Mouse (Mus musculus): ENCODE data around the gene Tusc2. TPM values are rescaled to one million over a fixed set of nuclear protein-coding genes. Genes with fewer than 3 reads are reported as not detected.
A peak's percentile ranks its signal among the peaks of the same experiment; 100 is the strongest.

Gene Tusc2
- polyA plus RNA-seq, 1 experiment from 2014 or later = 54.1 TPM

DNA sequence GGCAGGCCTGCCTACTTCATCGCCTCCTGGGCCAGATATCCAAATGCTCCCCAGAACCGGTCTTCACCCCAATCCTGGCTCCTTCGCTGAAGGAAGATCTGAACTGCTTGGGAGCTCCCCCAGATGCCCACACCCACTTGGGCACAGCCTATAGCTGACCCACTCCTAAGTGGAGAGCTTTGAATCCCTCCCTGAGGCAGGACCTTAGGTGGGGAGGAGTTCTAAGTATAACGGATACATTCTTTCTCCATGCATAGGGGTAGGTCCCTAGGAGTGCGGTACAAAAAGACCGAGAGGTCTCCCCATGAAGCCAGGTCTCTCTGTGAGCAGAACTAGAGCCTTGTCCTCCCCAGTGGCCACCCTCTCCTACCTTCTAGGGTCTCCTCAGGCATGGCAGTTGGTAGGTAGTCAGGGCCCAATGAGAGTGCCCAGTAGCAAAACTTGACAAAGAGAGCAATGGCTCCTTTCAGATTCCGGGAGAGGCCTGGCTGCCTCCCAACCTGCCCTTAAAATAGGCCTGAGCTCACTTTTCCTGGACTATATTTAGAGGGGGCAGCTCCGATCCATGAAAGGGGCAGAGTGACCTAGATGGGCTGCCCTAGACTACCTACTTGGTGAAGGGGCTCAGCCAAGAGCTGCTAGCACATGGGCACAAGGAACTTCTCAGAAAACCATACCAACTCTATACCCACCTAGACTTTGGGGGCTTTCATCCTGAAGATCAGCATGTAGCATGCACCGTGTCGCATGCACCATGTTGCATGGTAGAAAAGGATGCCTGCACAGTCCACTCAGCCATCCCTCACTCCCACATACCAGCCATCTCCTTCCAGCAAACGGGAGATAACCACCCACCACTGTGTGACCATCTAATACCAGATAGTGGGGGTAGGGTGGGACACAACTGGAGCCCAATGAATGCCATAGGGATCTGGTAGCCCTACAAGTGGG lies 33.8 kb downstream of the Tusc2 start:
- Histone ChIP-seq H3K4me2 (replicated peaks) (no peak overlapping the region), H3K4me1 (no peaks in the 10 kb centered on the region), H3K4me3 (no peak overlapping the region), H3K27ac (no peak overlapping the region), H3K9me3 (no peaks in the 10 kb centered on the region), H3K27me3 (0 out of 2 replicates have a peak, but pooled peaks cover 3% of the 10 kb centered on the region), H3K9ac (no peak overlapping the region), H3K36me3 (peaks cover 30% of the 10 kb centered on the region)
- ATAC-seq (ENCODE audit: insufficient number of reproducible peaks, insufficient read depth, low FRiP score, low TSS enrichment) = no peak
- 90% methylated on average over 11 of the region's 11 CpGs for WGBS

DNA sequence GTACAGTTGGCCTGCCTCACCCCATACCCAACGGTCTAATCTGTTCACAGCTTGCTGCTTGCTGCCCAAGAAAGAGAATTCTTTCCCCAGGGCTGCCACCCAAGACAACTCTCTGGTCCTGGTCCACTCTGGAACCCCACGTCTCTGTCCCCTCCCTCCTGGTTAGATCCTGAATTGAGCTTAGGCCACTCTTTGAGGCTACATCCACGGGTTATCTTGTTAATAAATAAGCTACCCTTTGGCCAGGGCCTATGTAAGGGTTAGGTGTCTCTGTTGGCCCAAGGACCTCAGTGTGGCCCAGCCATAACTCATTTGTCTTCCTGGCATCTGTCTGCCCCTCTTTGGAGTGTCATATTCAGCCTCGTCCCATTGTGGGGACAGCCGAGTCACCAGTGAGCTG lies 35.3 kb downstream of the Tusc2 start:
- Histone ChIP-seq H3K9ac (no peak overlapping the region), H3K4me2 (replicated peaks) (no peak overlapping the region), H3K9me3 (no peaks in the 10 kb centered on the region), H3K4me1 (peaks cover 8% of the 10 kb centered on the region), H3K4me3 (no peak overlapping the region), H3K27me3 (0 out of 2 replicates have a peak, but pooled peaks cover 3% of the 10 kb centered on the region), H3K36me3 (peaks cover 15% of the 10 kb centered on the region), H3K27ac (no peak overlapping the region)
- 80% methylated on average over 5 of the region's 5 CpGs for WGBS
- ATAC-seq (ENCODE audit: insufficient number of reproducible peaks, insufficient read depth, low FRiP score, low TSS enrichment) = no peak

DNA sequence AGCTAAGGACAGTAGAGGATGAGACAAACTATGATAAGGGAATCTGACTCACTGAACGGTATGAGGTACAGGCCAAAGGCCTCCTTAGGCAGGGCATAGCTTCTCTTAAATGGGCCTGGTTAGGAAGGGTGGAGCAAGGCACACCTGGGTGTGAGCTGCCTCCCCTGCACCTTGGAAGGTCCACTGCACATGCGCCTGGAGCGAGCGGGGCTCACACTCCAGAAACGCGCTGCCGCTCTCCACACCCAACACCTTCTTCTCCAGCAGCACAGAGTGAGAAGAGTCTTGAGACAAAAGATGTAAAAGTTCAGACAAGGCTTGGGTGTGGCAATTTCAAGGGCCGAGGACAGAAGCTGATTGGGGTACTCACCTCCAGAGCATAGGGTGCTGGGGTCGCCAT lies 36.4 kb downstream of the Tusc2 start:
- ATAC-seq (ENCODE audit: insufficient number of reproducible peaks, insufficient read depth, low FRiP score, low TSS enrichment) = no peak
- no peak overlapping the region for H3K27ac ChIP-seq
- H3K9ac ChIP-seq = no peak overlapping the region
- 0 out of 2 replicates have a peak, but pooled peaks cover 3% of the 10 kb centered on the region for H3K27me3 ChIP-seq
- H3K36me3 ChIP-seq = peaks cover 4% of the 10 kb centered on the region; the same call in 1 of the 2 replicates
- peaks cover 15% of the 10 kb centered on the region for H3K4me1 ChIP-seq
- no peak overlapping the region for H3K4me3 ChIP-seq
- 86% methylated on average over 9 of the region's 9 CpGs for WGBS
- H3K9me3 ChIP-seq = no peaks in the 10 kb centered on the region
- no peak overlapping the region for H3K4me2 ChIP-seq (replicated peaks)

DNA sequence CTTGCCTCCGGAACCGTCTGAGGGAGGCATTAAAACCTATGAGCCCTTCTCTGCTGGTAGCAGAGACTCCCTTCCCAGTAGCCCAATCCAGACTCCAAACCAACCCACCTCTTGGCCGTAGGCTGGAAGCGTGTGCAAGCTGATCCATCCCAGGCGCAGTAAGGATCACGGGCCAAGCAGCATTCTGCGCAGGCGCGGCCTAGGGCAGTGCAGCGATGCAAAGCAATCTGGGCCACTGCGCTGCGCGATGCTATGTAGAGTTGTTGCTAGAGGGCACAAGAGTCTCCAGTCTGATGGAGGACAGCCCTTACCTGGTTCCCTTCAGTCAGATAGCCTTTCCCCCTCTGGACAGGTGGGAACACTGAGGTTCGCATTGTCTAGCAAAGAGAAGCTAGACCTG lies 36.8 kb downstream of the Tusc2 start:
- no peaks in the 10 kb centered on the region for H3K9me3 ChIP-seq
- no peak overlapping the region for H3K9ac ChIP-seq
- 67% methylated on average over 14 of the region's 14 CpGs for WGBS
- H3K4me2 ChIP-seq (replicated peaks) = no peak overlapping the region
- H3K27ac ChIP-seq = no peak overlapping the region
- 0 out of 2 replicates have a peak, but pooled peaks cover under 1% of the 10 kb centered on the region for H3K36me3 ChIP-seq
- 0 out of 2 replicates have a peak, but pooled peaks cover 3% of the 10 kb centered on the region for H3K27me3 ChIP-seq
- peaks cover 19% of the 10 kb centered on the region for H3K4me1 ChIP-seq
- ATAC-seq (ENCODE audit: insufficient number of reproducible peaks, insufficient read depth, low FRiP score, low TSS enrichment) = no peak
- no peak overlapping the region for H3K4me3 ChIP-seq

DNA sequence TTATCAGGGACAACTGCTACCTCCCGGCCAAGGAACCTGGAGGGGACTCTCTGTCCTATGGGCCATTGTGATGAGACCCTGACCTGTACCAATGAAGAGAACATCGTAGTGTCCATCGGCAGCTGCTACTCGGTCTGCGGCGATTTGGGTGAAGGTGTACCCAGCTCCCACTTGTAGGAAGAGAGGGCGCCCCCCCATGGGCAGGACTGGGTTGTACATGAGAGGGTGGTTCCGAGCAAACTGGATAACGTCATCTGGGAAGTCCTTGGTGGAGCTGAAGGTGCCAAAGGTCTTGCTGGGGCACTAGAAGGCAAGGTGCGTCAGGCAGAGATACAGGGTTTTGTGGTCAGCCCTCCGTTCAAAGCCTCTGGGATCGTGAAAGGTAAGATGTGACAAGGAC lies 37.7 kb downstream of the Tusc2 start:
- Histone ChIP-seq H3K4me2 (replicated peaks) (no peak overlapping the region), H3K4me3 (no peak overlapping the region), H3K27me3 (0 out of 2 replicates have a peak, but pooled peaks cover 3% of the 10 kb centered on the region), H3K9me3 (no peaks in the 10 kb centered on the region), H3K4me1 (peaks cover 28% of the 10 kb centered on the region), H3K9ac (no peak overlapping the region), H3K27ac (no peak overlapping the region), H3K36me3 (no peaks in the 10 kb centered on the region)
- ATAC-seq (ENCODE audit: insufficient number of reproducible peaks, insufficient read depth, low FRiP score, low TSS enrichment) = no peak
- 80% methylated on average over 12 of the region's 12 CpGs for WGBS

DNA sequence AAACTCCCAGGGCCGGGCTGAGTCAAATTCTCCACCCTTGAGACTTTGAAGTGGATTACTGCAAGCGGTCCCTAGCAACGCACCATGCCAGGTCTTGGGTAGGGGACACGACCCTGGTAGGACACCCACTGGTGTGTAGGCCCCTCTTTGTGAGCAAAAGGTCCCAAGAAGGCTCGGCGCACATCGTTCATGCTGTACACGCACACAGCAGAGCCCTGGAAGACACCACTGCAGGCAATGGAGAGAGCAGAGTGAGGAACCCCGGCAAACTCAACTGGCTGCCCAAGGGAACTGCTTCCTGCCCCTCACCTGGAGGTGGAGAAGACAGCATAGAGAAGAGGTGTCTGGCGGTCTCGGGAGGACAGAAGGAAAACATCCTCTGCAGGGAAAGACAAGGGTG lies 38.2 kb downstream of the Tusc2 start:
- H3K4me1 ChIP-seq = peaks cover 33% of the 10 kb centered on the region
- no peaks in the 10 kb centered on the region for H3K9me3 ChIP-seq
- no peak overlapping the region for H3K4me2 ChIP-seq (replicated peaks)
- H3K4me3 ChIP-seq = no peak overlapping the region
- H3K27ac ChIP-seq = no peak overlapping the region
- 0 out of 2 replicates have a peak, but pooled peaks cover 3% of the 10 kb centered on the region for H3K27me3 ChIP-seq
- ATAC-seq (ENCODE audit: insufficient number of reproducible peaks, insufficient read depth, low FRiP score, low TSS enrichment) = no peak
- H3K9ac ChIP-seq = no peak overlapping the region
- H3K36me3 ChIP-seq = no peaks in the 10 kb centered on the region
- 89% methylated on average over 11 of the region's 11 CpGs for WGBS

DNA sequence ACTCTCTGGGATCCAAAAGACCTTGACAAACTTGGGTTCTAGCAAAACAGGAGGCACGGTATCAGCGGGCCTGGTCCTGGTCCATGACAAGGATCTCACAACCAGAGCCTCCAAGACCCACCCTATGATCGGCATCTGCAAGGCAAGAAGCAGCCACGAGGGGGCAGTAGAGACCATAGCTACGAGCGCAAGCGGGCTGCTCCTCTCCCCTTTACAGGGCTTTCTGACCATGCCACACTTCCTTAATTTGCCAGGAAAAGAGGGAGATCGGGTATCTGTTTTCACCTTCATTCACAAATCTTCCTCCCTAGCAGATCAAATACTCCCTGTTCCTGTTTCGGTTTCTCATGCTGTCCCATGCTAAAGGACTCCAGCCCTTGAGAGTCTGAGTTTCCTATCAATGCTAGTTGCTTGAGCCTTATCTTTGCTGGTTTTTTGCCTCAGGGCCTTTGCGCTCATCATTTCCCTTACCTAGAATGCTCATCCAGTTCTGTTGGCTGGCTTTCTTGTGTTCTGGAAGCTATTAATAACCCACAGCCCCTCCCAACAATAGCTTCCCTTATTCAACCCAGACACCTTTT lies 39.1 kb downstream of the Tusc2 start:
- Histone ChIP-seq H3K4me2 (replicated peaks) (no peak overlapping the region; the same call in 1 of the 2 replicates), H3K9me3 (no peaks in the 10 kb centered on the region), H3K4me3 (no peak overlapping the region), H3K36me3 (no peaks in the 10 kb centered on the region), H3K9ac (peak overlapping the region; percentile 32; the same call in 1 of the 2 replicates), H3K4me1 (peaks cover 42% of the 10 kb centered on the region), H3K27me3 (0 out of 2 replicates have a peak, but pooled peaks cover 3% of the 10 kb centered on the region), H3K27ac (0 out of 2 replicates have a peak overlapping the region, but pooled peaks have one; percentile 13)
- 11% methylated on average over 10 of the region's 10 CpGs for WGBS
- peak; percentile 30; the same call in 1 of the 2 replicates for ATAC-seq (ENCODE audit: insufficient number of reproducible peaks, insufficient read depth, low FRiP score, low TSS enrichment)

DNA sequence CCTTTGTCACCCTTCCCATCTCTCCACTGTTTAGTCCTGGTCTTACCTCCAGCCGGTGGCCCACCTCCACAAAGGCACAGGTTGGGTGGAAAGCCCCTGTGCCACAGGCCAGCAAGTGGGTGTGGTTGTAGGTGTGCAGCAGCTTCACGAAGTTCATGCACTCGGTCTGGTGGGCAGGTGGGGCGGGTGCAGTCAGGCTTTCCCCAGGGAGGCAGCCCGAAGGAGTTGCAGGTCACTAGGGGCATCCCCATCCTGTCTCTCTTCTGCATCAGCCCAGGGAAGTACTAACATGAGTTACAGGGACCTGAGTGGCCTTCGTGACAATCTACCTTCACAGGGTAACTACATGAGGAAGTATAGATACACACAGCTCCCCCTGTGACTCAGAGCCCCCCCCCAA lies 40.2 kb downstream of the Tusc2 start:
- ATAC-seq (ENCODE audit: insufficient number of reproducible peaks, insufficient read depth, low FRiP score, low TSS enrichment) = no peak
- WGBS = 80% methylated on average over 6 of the region's 6 CpGs
- no peak overlapping the region for H3K4me3 ChIP-seq
- H3K27me3 ChIP-seq = 0 out of 2 replicates have a peak, but pooled peaks cover 3% of the 10 kb centered on the region
- H3K4me1 ChIP-seq = peaks cover 48% of the 10 kb centered on the region
- H3K36me3 ChIP-seq = no peaks in the 10 kb centered on the region
- H3K9me3 ChIP-seq = no peaks in the 10 kb centered on the region
- H3K4me2 ChIP-seq (replicated peaks) = no peak overlapping the region
- H3K9ac ChIP-seq = no peak overlapping the region
- H3K27ac ChIP-seq = no peak overlapping the region

DNA sequence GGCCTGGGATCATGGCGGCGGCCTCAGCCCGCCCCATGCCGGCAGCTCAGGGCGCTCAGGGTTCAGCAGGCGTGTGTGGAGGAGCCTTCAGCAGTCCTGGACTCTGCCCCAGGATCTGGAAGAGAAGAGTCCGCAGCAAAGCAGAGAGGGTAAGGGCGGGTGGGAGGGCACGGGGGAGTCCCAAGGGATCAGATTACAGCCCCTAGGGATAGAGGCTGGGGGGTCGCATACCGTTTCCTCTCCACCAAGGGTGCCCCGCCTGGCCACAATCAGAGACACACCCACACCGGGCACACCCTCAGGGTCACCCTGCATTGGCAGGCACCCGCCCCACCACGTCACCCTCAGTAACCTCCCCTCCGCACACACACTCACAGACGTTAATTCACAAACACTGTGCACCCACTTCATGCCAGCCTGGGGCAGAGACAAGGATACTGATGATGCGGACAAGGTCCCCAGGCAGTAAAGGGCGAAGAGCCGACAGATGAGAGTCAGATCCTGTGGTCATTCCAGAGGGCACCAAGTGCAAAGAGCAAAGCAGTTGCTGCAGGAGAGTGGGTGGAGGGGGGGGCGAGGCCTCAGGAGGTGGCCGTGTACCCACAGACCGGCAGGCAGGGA lies 42.1 kb downstream of the Tusc2 start:
- Histone ChIP-seq H3K36me3 (no peaks in the 10 kb centered on the region), H3K9ac (peak overlapping the region; percentile 33; the same call in 1 of the 2 replicates), H3K27me3 (0 out of 2 replicates have a peak, but pooled peaks cover 3% of the 10 kb centered on the region), H3K4me1 (peaks cover 61% of the 10 kb centered on the region), H3K9me3 (no peaks in the 10 kb centered on the region), H3K4me3 (no peak overlapping the region), H3K27ac (no peak overlapping the region), H3K4me2 (replicated peaks) (peak overlapping the region; percentile 37)
- ATAC-seq (ENCODE audit: insufficient number of reproducible peaks, insufficient read depth, low FRiP score, low TSS enrichment) = no peak
- WGBS = 28% methylated on average over 23 of the region's 23 CpGs

DNA sequence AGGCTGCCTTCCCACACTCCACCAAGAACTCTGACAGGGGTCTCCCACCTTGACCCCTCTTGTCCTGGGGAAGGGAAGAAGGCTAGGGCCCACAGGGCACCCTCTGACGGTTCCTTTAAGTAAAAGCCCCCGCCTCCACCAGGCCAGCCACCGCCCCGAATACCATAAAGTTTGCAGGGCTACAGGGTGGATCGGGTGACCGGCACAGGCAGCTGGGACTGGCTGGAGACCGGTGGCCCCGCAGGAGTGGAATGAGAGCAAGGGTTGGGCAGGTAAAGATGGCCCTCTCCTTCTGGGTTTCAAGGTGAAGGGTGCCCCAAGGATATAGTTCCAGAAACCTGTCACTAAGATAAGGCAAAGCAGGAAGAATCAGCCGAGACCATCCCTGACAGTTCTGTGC lies 43.5 kb downstream of the Tusc2 start:
- Histone ChIP-seq H3K36me3 (no peaks in the 10 kb centered on the region), H3K4me1 (peaks cover 61% of the 10 kb centered on the region), H3K9me3 (no peaks in the 10 kb centered on the region), H3K4me3 (no peak overlapping the region), H3K27ac (peak overlapping the region; percentile 46; the same call in 1 of the 2 replicates), H3K27me3 (no peaks in the 10 kb centered on the region), H3K4me2 (replicated peaks) (peak overlapping the region; percentile 33), H3K9ac (peak overlapping the region; percentile 19; the same call in 1 of the 2 replicates)
- 8% methylated on average over 9 of the region's 9 CpGs for WGBS
- ATAC-seq (ENCODE audit: insufficient number of reproducible peaks, insufficient read depth, low FRiP score, low TSS enrichment) = no peak

DNA sequence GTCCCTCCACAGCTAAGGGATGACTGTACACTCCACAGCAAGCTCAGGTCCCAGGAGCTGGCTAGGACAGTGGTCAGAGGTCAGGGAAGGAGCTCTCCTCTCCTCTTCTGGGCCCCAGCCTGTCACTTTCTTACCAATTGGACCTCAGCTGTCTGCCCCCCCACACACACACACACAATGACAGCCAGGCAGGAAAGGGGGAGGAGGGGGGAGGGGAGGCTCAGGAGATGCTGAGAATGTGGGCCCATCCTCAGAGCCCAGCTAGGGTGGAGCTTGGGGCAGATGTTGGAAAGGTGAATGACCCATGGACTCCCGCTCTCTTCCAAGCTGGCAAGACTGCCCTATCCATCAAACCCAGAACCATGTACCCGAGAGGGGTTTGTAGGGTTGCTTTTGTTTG lies 44.0 kb downstream of the Tusc2 start:
- Histone ChIP-seq H3K4me2 (replicated peaks) (peak overlapping the region; percentile 33), H3K4me3 (no peak overlapping the region)
- ATAC-seq (ENCODE audit: insufficient number of reproducible peaks, insufficient read depth, low FRiP score, low TSS enrichment) = no peak

More for the DNA sequence above, 44.0 kb downstream of the Tusc2 start:
- Histone ChIP-seq H3K27ac (peak overlapping the region; percentile 46; the same call in 1 of the 2 replicates), H3K9me3 (no peaks in the 10 kb centered on the region), H3K9ac (0 out of 2 replicates have a peak overlapping the region, but pooled peaks have one; percentile 19), H3K36me3 (no peaks in the 10 kb centered on the region), H3K4me1 (peaks cover 64% of the 10 kb centered on the region), H3K27me3 (no peaks in the 10 kb centered on the region)
- WGBS = 75% methylated on average over 2 of the region's 2 CpGs

Measured in embryonic facial prominence, embryonic 12.5 days (tissue).